Mouse (Mus musculus): ENCODE results near the gene Pramel3. TPM values are rescaled to one million over a fixed set of nuclear protein-coding genes. Genes with fewer than 3 reads are reported as not detected.
"Not testable (repeated sequence)": the region's sequence is repeated elsewhere in the genome, so short reads cannot be mapped to it uniquely, and the experiment has no call there.

The Pramel3 gene
- total RNA-seq (2021), result not detected in 2 replicates
- long read RNA-seq, result 0 reads

DNA sequence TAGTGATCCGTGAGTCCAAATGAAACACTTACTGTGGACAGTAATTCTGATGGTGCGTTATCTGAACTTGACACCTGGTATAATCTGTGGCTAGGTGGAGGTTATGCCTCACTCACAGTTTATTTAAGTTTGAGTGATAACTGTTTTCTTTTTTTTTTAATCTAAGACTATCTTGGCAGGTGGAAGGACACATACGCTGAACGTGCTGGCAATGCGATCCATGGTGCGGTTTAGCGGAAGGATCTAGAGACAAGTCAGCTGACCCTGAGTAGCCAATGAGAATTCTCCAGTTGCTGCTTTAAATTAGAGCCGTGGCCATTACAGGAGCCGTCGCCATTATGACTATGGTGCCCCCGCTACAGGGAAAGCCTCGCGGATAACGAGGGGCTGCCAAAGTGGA is at the start of gene Pramel3:
TSS of gene Pramel3 (plus strand) at position 301 of the 400 bp plus-strand sequence.
- not testable (repeated sequence) for DNase-seq

DNA sequence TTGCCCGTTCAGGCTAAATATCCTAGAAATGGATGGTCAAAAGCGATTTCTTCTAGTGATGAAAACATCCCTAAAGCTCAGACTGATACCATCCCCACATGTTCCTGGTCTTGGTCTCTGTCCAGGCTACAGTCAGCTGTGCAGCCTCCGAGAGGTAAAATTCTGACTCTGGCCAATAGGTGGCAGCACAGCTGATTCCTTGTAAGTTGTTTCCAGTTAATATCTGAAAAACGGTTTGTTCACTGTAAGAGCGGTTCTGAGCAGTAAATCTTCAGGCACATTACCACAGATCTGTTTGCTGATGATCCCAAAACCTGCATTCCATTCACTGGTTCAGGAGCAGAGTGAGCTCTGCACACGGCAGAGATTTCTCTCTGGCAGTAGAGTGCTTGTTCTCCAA is 58.6 kb downstream of the Pramel3 start:
- not testable (repeated sequence) for DNase-seq

DNA sequence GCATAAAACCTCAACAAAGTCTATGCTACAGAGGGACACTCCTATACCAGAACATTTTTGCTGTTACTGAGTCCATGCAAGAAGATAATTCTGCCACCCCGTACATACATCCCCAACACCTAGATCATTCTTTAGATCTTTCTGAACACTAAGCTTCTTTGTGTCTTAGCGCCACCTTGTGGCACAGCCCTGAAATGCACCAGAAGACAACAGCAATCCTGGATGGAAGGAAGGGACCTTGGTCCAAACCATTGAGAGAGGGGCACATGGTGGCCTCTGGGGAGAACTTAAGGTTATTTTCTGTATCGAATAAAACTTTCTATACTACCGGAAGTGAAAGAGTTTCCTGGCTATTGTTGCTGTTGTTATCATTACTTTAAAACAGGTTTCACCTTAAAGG is 59.8 kb downstream of the Pramel3 start:
- not testable (repeated sequence) for DNase-seq

Other genes starting within 250 kb of the Pramel3 start
- gene Gm15023, start 124.7 kb upstream of the Pramel3 start, total RNA-seq (2021), result not detected in 2 replicates
- 3.1 and 4.1 TPM in 2 replicates for gene Tceal6, start 91.6 kb upstream of the Pramel3 start, total RNA-seq (2021)
- gene Gm5128, start 71.0 kb downstream of the Pramel3 start, total RNA-seq (2021), result not detected in 2 replicates
- gene Gm7903, start 131.5 kb downstream of the Pramel3 start, total RNA-seq (2021), result not detected in 2 replicates
- gene AV320801, start 192.3 kb downstream of the Pramel3 start, total RNA-seq (2021), result not detected in 2 replicates

All from adrenal gland, postnatal 25 days (tissue).